Mouse (Mus musculus): ENCODE measurements around the gene Bet1l. TPM values are rescaled to one million over a fixed set of nuclear protein-coding genes. Genes with fewer than 3 reads are reported as not detected.

The Bet1l gene
- polyA plus RNA-seq, 1 experiment from 2014 or later = 8.0 TPM

- H3K36me3 ChIP-seq (ENCODE audit: inconsistent target) = peaks cover 20% of the 10 kb centered on the region
- no peak overlapping the region for H3K4me3 ChIP-seq (ENCODE audit: inconsistent target)
- 98% methylated on average over 4 of the region's 4 CpGs for WGBS (ENCODE audit: missing documents)
- H3K27ac ChIP-seq = no peak overlapping the region
- peaks cover 37% of the 10 kb centered on the region for H3K79me2 ChIP-seq (ENCODE audit: inconsistent target)
Measured at GRCm38 (mm10) chr7:140851916-140852315, 5.5 kb downstream of the Bet1l start.

GRCm38 (mm10) chr7:140848591-140848990 is 8.8 kb downstream of the Bet1l start:
- Histone ChIP-seq H3K36me3 (ENCODE audit: inconsistent target) (peaks cover 13% of the 10 kb centered on the region), H3K27ac (no peak overlapping the region), H3K79me2 (ENCODE audit: inconsistent target) (peaks cover 11% of the 10 kb centered on the region), H3K4me3 (ENCODE audit: inconsistent target) (no peak overlapping the region)
- WGBS (ENCODE audit: missing documents) = 95% methylated on average over 10 of the region's 10 CpGs

- peaks cover 6% of the 10 kb centered on the region for H3K36me3 ChIP-seq (ENCODE audit: inconsistent target)
- H3K4me3 ChIP-seq (ENCODE audit: inconsistent target) = no peak within 1 kb of the TSS
- H3K79me2 ChIP-seq (ENCODE audit: inconsistent target) = peaks cover 4% of the 10 kb centered on the region; the same call in 1 of the 2 replicates
- 83% methylated on average over 11 of the region's 11 CpGs for WGBS (ENCODE audit: missing documents)
- H3K27ac ChIP-seq = no peak within 1 kb of the TSS
Measured at GRCm38 (mm10) chr7:140847755-140848580, 9.4 kb downstream of the Bet1l start, which contains the start of gene Odf3. Gene Odf3, plus strand, starts transcription at chr7:140847805.

- no peaks in the 10 kb centered on the region for H3K36me3 ChIP-seq (ENCODE audit: inconsistent target)
- H3K27ac ChIP-seq = no peak overlapping the region
- no peaks in the 10 kb centered on the region for H3K79me2 ChIP-seq (ENCODE audit: inconsistent target)
- no peak overlapping the region for H3K4me3 ChIP-seq (ENCODE audit: inconsistent target)
- 84% methylated on average over 10 of the region's 10 CpGs for WGBS (ENCODE audit: missing documents)
Measured at GRCm38 (mm10) chr7:140846676-140847075, 10.7 kb downstream of the Bet1l start.

- Histone ChIP-seq H3K27ac (no peak overlapping the region), H3K79me2 (ENCODE audit: inconsistent target) (no peaks in the 10 kb centered on the region), H3K4me3 (ENCODE audit: inconsistent target) (no peak overlapping the region), H3K36me3 (ENCODE audit: inconsistent target) (no peaks in the 10 kb centered on the region)
- WGBS (ENCODE audit: missing documents) = 67% methylated on average over 4 of the region's 4 CpGs
Measured at GRCm38 (mm10) chr7:140845683-140846082, 11.7 kb downstream of the Bet1l start.

GRCm38 (mm10) chr7:140844905-140845665 is 12.3 kb downstream of the Bet1l start, which contains the start of gene Scgb1c1:
Gene Scgb1c1, plus strand, starts transcription at chr7:140845547.
- H3K79me2 ChIP-seq (ENCODE audit: inconsistent target) = no peaks in the 10 kb centered on the region
- no peak within 1 kb of the TSS for H3K27ac ChIP-seq
- H3K4me3 ChIP-seq (ENCODE audit: inconsistent target) = no peak within 1 kb of the TSS
- no peaks in the 10 kb centered on the region for H3K36me3 ChIP-seq (ENCODE audit: inconsistent target)
- 38% methylated on average over 14 of the region's 14 CpGs for WGBS (ENCODE audit: missing documents)

GRCm38 (mm10) chr7:140843806-140844205 is 13.6 kb downstream of the Bet1l start:
- no peaks in the 10 kb centered on the region for H3K79me2 ChIP-seq (ENCODE audit: inconsistent target)
- 90% methylated on average over 7 of the region's 7 CpGs for WGBS (ENCODE audit: missing documents)

GRCm38 (mm10) chr7:140840750-140841735 is 16.3 kb downstream of the Bet1l start:
- Histone ChIP-seq H3K36me3 (ENCODE audit: inconsistent target) (no peaks in the 10 kb centered on the region), H3K79me2 (ENCODE audit: inconsistent target) (no peaks in the 10 kb centered on the region), H3K4me3 (ENCODE audit: inconsistent target) (no peak overlapping the region), H3K27ac (no peak overlapping the region)
- 59% methylated on average over 18 of the region's 19 CpGs for WGBS (ENCODE audit: missing documents)

More at GRCm38 (mm10) chr7:140843806-140844205, 13.6 kb downstream of the Bet1l start:
- Histone ChIP-seq H3K27ac (no peak overlapping the region), H3K4me3 (ENCODE audit: inconsistent target) (no peak overlapping the region), H3K36me3 (ENCODE audit: inconsistent target) (no peaks in the 10 kb centered on the region)

- no peak overlapping the region for H3K4me3 ChIP-seq (ENCODE audit: inconsistent target)
- 72% methylated on average over 5 of the region's 5 CpGs for WGBS (ENCODE audit: missing documents)
- no peaks in the 10 kb centered on the region for H3K36me3 ChIP-seq (ENCODE audit: inconsistent target)
- H3K27ac ChIP-seq = no peak overlapping the region
- no peaks in the 10 kb centered on the region for H3K79me2 ChIP-seq (ENCODE audit: inconsistent target)
Measured at GRCm38 (mm10) chr7:140839556-140839955, 17.8 kb downstream of the Bet1l start.

GRCm38 (mm10) chr7:140836243-140837115 is 20.9 kb downstream of the Bet1l start:
- Histone ChIP-seq H3K4me3 (ENCODE audit: inconsistent target) (no peak overlapping the region), H3K36me3 (ENCODE audit: inconsistent target) (no peaks in the 10 kb centered on the region), H3K79me2 (ENCODE audit: inconsistent target) (no peaks in the 10 kb centered on the region), H3K27ac (no peak overlapping the region)
- WGBS (ENCODE audit: missing documents) = 94% methylated on average over 9 of the region's 9 CpGs

- 97% methylated on average over 2 of the region's 2 CpGs for WGBS (ENCODE audit: missing documents)
- H3K27ac ChIP-seq = no peak overlapping the region
- no peaks in the 10 kb centered on the region for H3K36me3 ChIP-seq (ENCODE audit: inconsistent target)
- H3K4me3 ChIP-seq (ENCODE audit: inconsistent target) = no peak overlapping the region
- H3K79me2 ChIP-seq (ENCODE audit: inconsistent target) = no peaks in the 10 kb centered on the region
Measured at GRCm38 (mm10) chr7:140835758-140836087, 21.7 kb downstream of the Bet1l start.

GRCm38 (mm10) chr7:140834968-140835757 is 22.2 kb downstream of the Bet1l start, which contains the start of gene Urah:
Gene Urah, plus strand, starts transcription at chr7:140835018.
- Histone ChIP-seq H3K36me3 (ENCODE audit: inconsistent target) (no peaks in the 10 kb centered on the region), H3K4me3 (ENCODE audit: inconsistent target) (no peak within 1 kb of the TSS), H3K79me2 (ENCODE audit: inconsistent target) (no peaks in the 10 kb centered on the region), H3K27ac (no peak within 1 kb of the TSS)
- 89% methylated on average over 20 of the region's 20 CpGs for WGBS (ENCODE audit: missing documents)

GRCm38 (mm10) chr7:140833341-140833740 is 24.0 kb downstream of the Bet1l start:
- Histone ChIP-seq H3K4me3 (ENCODE audit: inconsistent target) (no peak overlapping the region), H3K36me3 (ENCODE audit: inconsistent target) (no peaks in the 10 kb centered on the region), H3K79me2 (ENCODE audit: inconsistent target) (no peaks in the 10 kb centered on the region), H3K27ac (no peak overlapping the region)
- 98% methylated on average over 4 of the region's 4 CpGs for WGBS (ENCODE audit: missing documents)
